Mouse (Mus musculus): ENCODE results near the gene Cfap65.

DNA sequence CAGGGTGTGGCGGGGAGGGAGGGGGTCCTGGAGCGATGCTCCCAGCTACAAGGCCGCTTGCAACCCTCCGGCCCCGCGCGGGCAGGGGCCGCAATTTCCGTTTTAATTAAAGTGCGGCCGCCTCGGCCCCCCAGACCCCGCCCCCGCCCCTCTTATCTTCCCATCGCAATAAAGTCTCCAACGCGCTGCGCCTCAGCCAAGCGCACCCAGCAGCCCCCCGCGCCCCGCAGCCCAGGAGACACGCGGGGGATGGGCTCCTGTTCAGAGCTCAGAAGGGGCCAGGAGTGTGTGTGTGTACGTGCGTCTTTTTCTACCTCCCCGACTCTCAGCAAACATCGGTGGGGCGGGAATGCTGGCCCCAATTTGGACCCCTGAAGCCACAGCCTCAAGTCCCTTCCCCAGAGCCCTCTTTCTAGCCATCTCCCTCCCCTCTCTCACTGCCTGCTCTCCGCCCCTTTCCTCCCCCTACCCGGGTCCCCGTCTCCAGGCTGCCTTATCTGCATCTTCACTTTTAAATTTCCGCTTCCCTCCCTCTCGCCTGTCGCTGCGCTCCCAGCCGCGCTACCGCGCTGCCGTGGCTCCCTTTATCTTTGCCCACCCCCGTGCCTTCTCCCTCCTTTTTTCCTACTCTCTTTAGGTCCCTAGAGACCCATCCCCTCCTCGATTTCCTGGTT, 49.9 kb downstream of the Cfap65 start, which contains the start of gene Fev:
- no peak for TF ChIP-seq CTCF (IDR thresholded peaks at IDR 0.05)
- no peak for TF ChIP-seq EP300 (IDR thresholded peaks at IDR 0.05; ENCODE audit: insufficient read depth, low read depth, low read length)
- no peak for TF ChIP-seq POLR2A (IDR thresholded peaks at IDR 0.05; ENCODE audit: insufficient read depth, low read depth, low read length)
